Mouse (Mus musculus) spleen, postnatal 14 days (tissue): ENCODE measurements around the gene Ctnna3.
"Not testable (repeated sequence)": the region's sequence is repeated elsewhere in the genome, so short reads cannot be mapped to it uniquely, and the experiment has no call there.

Source experiments
- DNase-seq, 2 experiments: peaks; one replicate each; pipeline ENCODE4 v3.0.0; 2021 to 2022; ENCODE audit warnings: low spot score in 2 of 2

Ctnna3 gene

GRCm38 (mm10) chr10:63429785-63430305 lies at the start of gene Ctnna3:
Ctnna3 (plus strand) TSS chr10:63430098.
- peak; percentile 75 to 83 for DNase-seq

GRCm38 (mm10) chr10:63381498-63382280 lies 48.2 kb upstream of the Ctnna3 start, which contains the start of gene Sirt1:
Sirt1 (minus strand) TSS chr10:63381704.
- no peak for DNase-seq

GRCm38 (mm10) chr10:63382372-63383279 lies 47.3 kb upstream of the Ctnna3 start, which contains the start of gene Dnajc12:
Dnajc12 (plus strand) TSS chr10:63382443.
- DNase-seq = peak; percentile 40 to 68

- DNase-seq = not testable (repeated sequence)
These were observed 44.0 kb upstream of the Ctnna3 start for GRCm38 (mm10) chr10:63385897-63386296.

DNA sequence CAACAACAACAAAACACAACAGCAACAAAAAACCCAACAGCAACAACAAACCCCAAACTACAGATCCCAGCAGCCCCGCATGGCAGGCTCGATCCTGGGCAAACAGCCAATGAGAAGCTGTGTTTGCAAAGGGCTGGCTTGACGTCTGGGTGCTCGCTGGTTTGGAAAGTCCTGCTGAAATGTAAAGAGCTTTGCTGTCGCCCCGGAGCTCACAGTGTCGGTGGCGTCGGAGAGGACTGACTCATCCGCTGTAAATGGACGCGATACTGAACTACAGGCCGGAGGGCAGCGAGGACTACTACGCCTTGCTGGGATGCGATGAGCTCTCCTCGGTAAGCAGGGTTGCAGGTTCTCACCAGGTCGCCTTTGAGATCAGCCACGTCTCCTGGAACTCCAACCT lies 43.5 kb upstream of the Ctnna3 start:
- DNase-seq = peak; percentile 47 to 68

DNA sequence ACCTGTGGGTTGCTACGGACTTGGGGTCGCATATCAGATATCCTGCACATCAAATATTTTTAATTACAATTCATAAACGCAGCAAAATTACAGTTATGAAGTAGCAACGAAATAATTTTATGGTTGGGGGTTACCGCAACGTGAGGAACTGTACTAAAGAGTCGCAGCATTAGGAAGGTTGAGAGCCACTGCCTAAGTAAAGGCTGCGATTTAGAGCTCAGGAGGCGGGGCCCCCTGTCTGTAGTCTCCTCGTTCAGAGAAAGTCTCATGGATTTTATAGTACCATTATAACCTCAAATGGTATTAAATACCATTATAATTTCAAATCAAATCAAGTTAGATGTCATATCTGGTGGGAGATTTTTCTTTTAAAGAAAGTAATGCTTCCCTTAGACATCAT lies 42.9 kb upstream of the Ctnna3 start:
- no peak for DNase-seq

DNA sequence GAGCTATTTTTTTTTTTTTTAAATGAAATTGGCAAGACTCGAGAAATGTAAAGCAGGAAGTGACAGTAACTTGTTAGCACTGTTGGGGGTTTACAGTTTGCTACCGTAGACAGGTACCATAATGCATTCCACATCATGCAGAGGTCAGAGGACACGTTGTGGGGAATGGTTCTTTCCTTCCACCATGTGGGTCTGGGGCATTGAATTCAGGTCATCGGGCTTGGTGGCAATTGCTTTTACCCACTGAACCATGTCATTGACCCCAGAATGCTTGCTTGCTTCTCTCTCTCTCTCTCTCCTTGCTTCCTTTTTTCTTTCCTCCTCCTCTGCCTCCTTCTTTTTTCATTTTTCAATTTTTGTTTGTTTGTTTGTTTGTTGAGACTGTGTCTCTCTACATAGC lies 41.0 kb upstream of the Ctnna3 start:
- no peak for DNase-seq

DNA sequence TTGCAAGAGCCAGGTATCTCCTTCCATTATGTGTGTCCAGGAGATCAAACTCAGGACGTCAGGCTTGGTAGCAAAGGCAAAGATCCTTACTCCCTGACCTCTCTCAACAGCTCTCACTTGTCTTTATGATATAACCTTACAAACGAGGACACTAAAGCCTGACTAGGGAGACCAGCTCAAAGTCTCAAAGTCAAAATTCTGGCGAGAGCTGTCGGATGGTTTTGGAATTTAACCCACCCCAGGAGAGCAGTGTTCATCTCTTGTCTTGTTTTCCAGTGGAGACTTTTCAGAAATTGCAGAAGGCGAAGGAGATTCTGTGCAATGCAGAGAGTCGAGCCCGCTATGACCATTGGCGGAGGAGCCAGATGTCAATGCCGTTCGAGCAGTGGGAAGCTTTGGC lies 32.9 kb upstream of the Ctnna3 start:
- no peak for DNase-seq

- DNase-seq = no peak
These were observed 27.0 kb upstream of the Ctnna3 start for GRCm38 (mm10) chr10:63402731-63403504.

DNA sequence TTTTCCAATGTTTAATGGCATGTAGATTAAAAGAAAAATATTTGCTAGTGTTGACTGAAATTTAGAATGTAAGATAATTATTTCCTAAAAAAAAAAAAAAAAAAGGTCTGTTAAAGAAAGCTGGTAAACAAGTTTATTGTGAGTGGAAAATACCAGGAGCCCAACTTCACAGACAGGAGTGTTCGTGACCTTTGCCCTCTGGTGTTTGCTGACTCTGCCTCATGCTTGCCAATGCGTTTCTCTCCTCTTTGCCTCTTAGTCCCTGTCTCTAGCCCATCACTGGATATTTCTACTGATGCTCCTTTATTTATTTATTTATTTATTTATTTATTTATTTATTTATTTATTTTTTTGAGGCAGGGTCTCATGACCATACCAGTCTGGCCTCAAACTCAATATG lies 26.3 kb upstream of the Ctnna3 start:
- DNase-seq = no peak

- no peak for DNase-seq
These were observed 19.5 kb upstream of the Ctnna3 start for GRCm38 (mm10) chr10:63410162-63410956.

DNA sequence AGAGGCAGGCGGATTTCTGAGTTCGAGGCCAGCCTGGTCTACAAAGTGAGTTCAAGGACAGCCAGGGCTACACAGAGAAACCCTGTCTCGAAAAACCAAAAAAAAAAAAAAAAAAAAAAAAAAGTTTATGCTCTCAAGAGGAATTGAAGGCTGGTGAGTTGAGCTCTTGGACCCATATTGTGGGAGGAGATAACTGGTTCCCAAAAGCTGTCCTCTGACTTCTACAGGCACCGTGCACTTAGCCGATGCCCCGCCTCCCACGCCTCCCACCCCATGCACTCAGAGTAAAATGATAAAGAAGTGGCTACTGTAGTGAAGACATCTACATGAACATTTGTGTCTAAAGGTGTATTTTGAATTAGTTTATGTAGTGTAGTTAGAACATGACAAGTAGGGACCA lies 18.2 kb upstream of the Ctnna3 start:
- not testable (repeated sequence) for DNase-seq

- DNase-seq = no peak
These were observed 17.1 kb upstream of the Ctnna3 start for GRCm38 (mm10) chr10:63412756-63413155.

- no peak for DNase-seq
These were observed 14.6 kb upstream of the Ctnna3 start for GRCm38 (mm10) chr10:63415287-63415686.

GRCm38 (mm10) chr10:63415850-63416249 lies 14.0 kb upstream of the Ctnna3 start:
- DNase-seq = no peak

DNA sequence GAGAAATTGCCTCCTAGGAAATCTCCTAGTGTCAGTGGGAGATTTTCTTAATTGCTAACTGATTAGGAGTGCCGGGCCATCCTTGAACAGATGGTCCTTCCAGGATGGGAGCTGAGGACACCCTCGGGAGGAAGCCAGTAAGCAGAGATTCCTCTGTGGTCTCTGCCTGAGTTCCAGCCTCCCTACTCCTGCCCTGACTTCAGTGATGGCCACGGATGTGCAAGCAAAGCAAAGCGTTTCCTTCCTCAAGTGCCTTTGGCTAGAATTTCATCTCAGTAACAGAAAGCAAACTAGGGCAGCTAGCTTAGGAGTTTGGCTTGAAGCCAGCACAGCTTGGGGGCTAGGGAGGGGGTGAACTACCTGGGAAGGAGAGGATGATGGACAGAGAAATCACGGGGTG lies 12.8 kb upstream of the Ctnna3 start:
- DNase-seq = no peak

DNA sequence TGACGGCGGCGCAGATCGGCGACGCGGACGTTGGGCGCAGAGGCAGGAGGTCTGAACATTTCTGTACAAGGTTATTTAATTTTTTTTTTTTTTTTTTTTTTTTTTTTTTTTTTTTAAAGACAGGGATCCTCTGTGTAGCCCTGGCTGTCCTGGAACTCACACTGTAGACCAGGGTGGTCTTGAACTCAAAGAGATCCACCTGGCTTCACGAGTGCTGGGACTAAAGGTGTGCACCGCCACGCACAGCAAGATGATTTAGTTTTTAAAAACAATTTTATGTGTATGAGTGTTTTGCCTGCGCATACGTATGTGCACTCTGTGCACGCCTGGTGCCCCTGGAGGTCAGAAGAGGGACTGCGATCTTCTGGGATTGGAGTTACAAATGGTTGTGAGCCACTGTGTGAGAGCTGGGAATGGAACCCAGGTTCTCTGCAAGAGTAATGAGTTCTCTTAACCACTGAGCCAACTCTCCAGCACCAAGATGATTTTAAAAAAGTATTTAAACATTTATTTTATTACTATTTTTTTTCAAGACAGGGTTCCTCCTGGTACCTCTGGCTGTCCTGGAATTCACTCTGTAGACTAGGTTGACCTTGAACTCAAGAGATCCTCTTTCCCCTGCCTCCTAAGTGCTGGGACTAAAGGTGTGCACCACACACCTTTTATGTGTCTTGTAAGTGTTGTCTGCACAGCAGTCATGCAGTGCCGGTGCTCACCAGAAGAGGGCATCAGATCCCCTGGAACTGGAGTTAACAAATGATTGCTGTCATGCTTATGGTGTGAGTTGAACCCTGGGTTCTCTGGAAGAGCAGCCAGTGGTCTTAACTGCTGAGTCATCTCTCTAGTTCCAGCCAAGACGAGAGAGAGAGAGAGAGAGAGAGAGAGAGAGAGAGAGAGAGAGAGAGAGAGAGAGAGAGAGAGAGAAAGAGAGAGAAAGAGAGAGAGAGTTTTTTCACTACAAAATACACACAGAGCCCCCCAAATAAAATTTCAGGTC lies 7.9 kb upstream of the Ctnna3 start, which contains the start of gene Gm7075:
Gene Gm7075 (minus strand): TSS at position 51 of the 997 bp plus-strand sequence.
- DNase-seq = peak; percentile 61 to 70

DNA sequence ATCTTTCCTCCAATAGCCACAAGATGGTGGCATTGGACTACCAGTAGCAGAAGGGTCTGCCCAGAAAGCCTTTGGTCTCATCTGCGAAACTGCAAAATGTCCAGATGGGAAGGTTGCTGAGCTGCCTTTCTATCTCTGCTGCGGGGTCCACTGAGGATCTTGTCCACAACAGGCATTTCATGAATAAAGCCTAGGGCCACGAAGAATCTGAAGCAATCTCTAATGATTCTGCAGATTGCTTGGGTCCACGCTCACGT lies 7.2 kb upstream of the Ctnna3 start:
- no peak for DNase-seq

- DNase-seq = no peak
These were observed 6.1 kb upstream of the Ctnna3 start for GRCm38 (mm10) chr10:63423591-63424474.
